Mouse (Mus musculus) hindbrain, embryonic 13.5 days (tissue): ENCODE results near the gene Plxdc2. TPM values are rescaled to one million over a fixed set of nuclear protein-coding genes. Genes with fewer than 3 reads are reported as not detected.
"Not testable (repeated sequence)": the region's sequence is repeated elsewhere in the genome, so short reads cannot be mapped to it uniquely, and the experiment has no call there.

Source experiments
- ATAC-seq: fragments of 200-750 bp; cut with Nextera tagmentation; 2 replicates; pipeline ENCODE4 v1.8.0; 2017; ENCODE audit warnings: moderate TSS enrichment; ENCODE audit not compliant: low FRiP score
- H3K27ac ChIP-seq: fragments of 300-500 bp; sonication (generic); 2 replicates; pipeline ENCODE4 v1.5.1; 2015; ENCODE audit warnings: inconsistent platforms, mild to moderate bottlenecking, moderate library complexity
- H3K27me3 ChIP-seq: fragments of 300-500 bp; sonication (generic); 2 replicates; pipeline ENCODE4 v1.6.1; 2015; ENCODE audit warnings: mild to moderate bottlenecking, inconsistent platforms
- H3K36me3 ChIP-seq: fragments of 300-500 bp; sonication (generic); 2 replicates; pipeline ENCODE4 v1.6.1; 2015; ENCODE audit warnings: mild to moderate bottlenecking, inconsistent platforms
- H3K4me1 ChIP-seq: fragments of 300-500 bp; sonication (generic); replicated peaks from 2 replicates; pipeline ENCODE4 v1.6.1; 2015; ENCODE audit warnings: inconsistent platforms
- H3K4me2 ChIP-seq: fragments of 300-500 bp; sonication (generic); 2 replicates; pipeline ENCODE4 v1.6.1; 2015; ENCODE audit warnings: inconsistent platforms, mild to moderate bottlenecking, moderate library complexity
- H3K4me3 ChIP-seq: fragments of 300-500 bp; sonication (generic); 2 replicates; pipeline ENCODE4 v1.5.1; 2015; ENCODE audit warnings: mild to moderate bottlenecking, inconsistent platforms
- H3K9ac ChIP-seq: fragments of 300-500 bp; sonication (generic); 2 replicates; pipeline ENCODE4 v1.6.1; 2015; ENCODE audit warnings: mild to moderate bottlenecking, inconsistent platforms
- H3K9me3 ChIP-seq: fragments of 300-500 bp; sonication (generic); 2 replicates; pipeline ENCODE4 v1.6.1; 2016; ENCODE audit warnings: inconsistent platforms
- WGBS: fragments of 180-500 bp; shearing (Covaris S2); methylation state at CpG from one replicate; pipeline ENCODE4 v1.1.7; 2015; 5-methylcytosine and 5-hydroxymethylcytosine counted together
- polyA plus RNA-seq: library from polyadenylated mRNA; unstranded; fragments of >200 nt; fragmentation: Nextera tagmentation; extraction: Ambion mirVana; gene quantifications from 2 replicates; pipeline ENCODE4 v1.2.1, GENCODE M21; 2015

The Plxdc2 gene
- polyA plus RNA-seq, 1 experiment from 2014 or later, result 23.2 TPM

- no peaks in the 10 kb centered on the region for H3K36me3 ChIP-seq
- 82% methylated on average over 6 of the region's 6 CpGs for WGBS
- H3K9ac ChIP-seq, result no peak overlapping the region
- no peaks in the 10 kb centered on the region for H3K9me3 ChIP-seq
- H3K4me3 ChIP-seq, result no peak overlapping the region
- no peaks in the 10 kb centered on the region for H3K27me3 ChIP-seq
- no peak overlapping the region for H3K27ac ChIP-seq
- ATAC-seq, result no peak
- H3K4me2 ChIP-seq, result no peak overlapping the region
- H3K4me1 ChIP-seq, result no peaks in the 10 kb centered on the region
Observed at GRCm38 (mm10) chr2:16709885-16710284, 353.8 kb downstream of the Plxdc2 start.

GRCm38 (mm10) chr2:16731033-16731432, 374.9 kb downstream of the Plxdc2 start:
- ATAC-seq, result no peak
- H3K9me3 ChIP-seq, result no peaks in the 10 kb centered on the region
- H3K27ac ChIP-seq, result no peak overlapping the region
- H3K9ac ChIP-seq, result no peak overlapping the region
- H3K4me1 ChIP-seq, result no peaks in the 10 kb centered on the region
- 90% methylated on average over 5 of the region's 5 CpGs for WGBS
- no peak overlapping the region for H3K4me3 ChIP-seq
- no peak overlapping the region for H3K4me2 ChIP-seq
- no peaks in the 10 kb centered on the region for H3K36me3 ChIP-seq
- no peaks in the 10 kb centered on the region for H3K27me3 ChIP-seq

GRCm38 (mm10) chr2:16734381-16734780, 378.3 kb downstream of the Plxdc2 start:
- Histone ChIP-seq H3K9ac (no peak overlapping the region), H3K27ac (no peak overlapping the region), H3K4me1 (no peaks in the 10 kb centered on the region), H3K27me3 (no peaks in the 10 kb centered on the region), H3K9me3 (no peaks in the 10 kb centered on the region), H3K36me3 (no peaks in the 10 kb centered on the region), H3K4me2 (no peak overlapping the region), H3K4me3 (no peak overlapping the region)
- no peak for ATAC-seq
- 98% methylated on average over 2 of the region's 2 CpGs for WGBS

GRCm38 (mm10) chr2:16738241-16738640, 382.1 kb downstream of the Plxdc2 start:
- H3K4me3 ChIP-seq, result no peak overlapping the region
- no peak overlapping the region for H3K9ac ChIP-seq
- H3K4me1 ChIP-seq, result no peaks in the 10 kb centered on the region
- H3K27me3 ChIP-seq, result no peaks in the 10 kb centered on the region
- no peak overlapping the region for H3K27ac ChIP-seq
- H3K9me3 ChIP-seq, result no peaks in the 10 kb centered on the region
- no peak for ATAC-seq
- WGBS, result 53% methylated on average over 8 of the region's 8 CpGs
- no peak overlapping the region for H3K4me2 ChIP-seq
- no peaks in the 10 kb centered on the region for H3K36me3 ChIP-seq

GRCm38 (mm10) chr2:16741813-16742212, 385.7 kb downstream of the Plxdc2 start:
- Histone ChIP-seq H3K9ac (no peak overlapping the region), H3K27ac (no peak overlapping the region), H3K9me3 (no peaks in the 10 kb centered on the region), H3K4me1 (no peaks in the 10 kb centered on the region), H3K4me2 (no peak overlapping the region), H3K36me3 (no peaks in the 10 kb centered on the region), H3K27me3 (no peaks in the 10 kb centered on the region), H3K4me3 (no peak overlapping the region)
- WGBS, result 44% methylated on average over 3 of the region's 3 CpGs
- no peak for ATAC-seq

- ATAC-seq, result no peak
- Histone ChIP-seq H3K9ac (no peak overlapping the region), H3K4me2 (no peak overlapping the region), H3K4me3 (no peak overlapping the region), H3K36me3 (no peaks in the 10 kb centered on the region), H3K4me1 (no peaks in the 10 kb centered on the region), H3K27me3 (no peaks in the 10 kb centered on the region), H3K27ac (no peak overlapping the region), H3K9me3 (no peaks in the 10 kb centered on the region)
- 61% methylated on average over 3 of the region's 3 CpGs for WGBS
Observed at GRCm38 (mm10) chr2:16743568-16743967, 387.5 kb downstream of the Plxdc2 start.

- Histone ChIP-seq H3K4me2 (no peak overlapping the region), H3K9me3 (no peaks in the 10 kb centered on the region), H3K36me3 (no peaks in the 10 kb centered on the region), H3K27me3 (no peaks in the 10 kb centered on the region), H3K4me3 (no peak overlapping the region), H3K4me1 (no peaks in the 10 kb centered on the region), H3K9ac (no peak overlapping the region), H3K27ac (0 out of 2 replicates have a peak overlapping the region, but pooled peaks have one; percentile 35)
- ATAC-seq, result peak; percentile 80
- WGBS, result 62% methylated on average over 4 of the region's 4 CpGs
Observed at GRCm38 (mm10) chr2:16749302-16749909, 393.3 kb downstream of the Plxdc2 start.

GRCm38 (mm10) chr2:16757158-16757557, 401.1 kb downstream of the Plxdc2 start:
- no peak overlapping the region for H3K9ac ChIP-seq
- no peaks in the 10 kb centered on the region for H3K27me3 ChIP-seq
- no peaks in the 10 kb centered on the region for H3K4me1 ChIP-seq
- ATAC-seq, result no peak
- H3K27ac ChIP-seq, result no peak overlapping the region
- H3K36me3 ChIP-seq, result no peaks in the 10 kb centered on the region
- no peaks in the 10 kb centered on the region for H3K9me3 ChIP-seq
- no peak overlapping the region for H3K4me3 ChIP-seq
- 85% methylated on average over 2 of the region's 2 CpGs for WGBS
- H3K4me2 ChIP-seq, result no peak overlapping the region

GRCm38 (mm10) chr2:16759766-16760165, 403.7 kb downstream of the Plxdc2 start:
- Histone ChIP-seq H3K4me3 (no peak overlapping the region), H3K4me1 (no peaks in the 10 kb centered on the region), H3K36me3 (no peaks in the 10 kb centered on the region), H3K27ac (no peak overlapping the region), H3K27me3 (no peaks in the 10 kb centered on the region), H3K4me2 (no peak overlapping the region), H3K9ac (no peak overlapping the region), H3K9me3 (no peaks in the 10 kb centered on the region)
- 96% methylated on average over 2 of the region's 2 CpGs for WGBS
- no peak for ATAC-seq

GRCm38 (mm10) chr2:16769149-16769548, 413.0 kb downstream of the Plxdc2 start:
- H3K9ac ChIP-seq, H3K27me3 ChIP-seq, H3K4me2 ChIP-seq, H3K9me3 ChIP-seq, H3K27ac ChIP-seq, H3K36me3 ChIP-seq, H3K4me1 ChIP-seq, ATAC-seq, H3K4me3 ChIP-seq: not testable (repeated sequence)
- WGBS, result 98% methylated on average over 5 of the region's 7 CpGs

- H3K4me2 ChIP-seq, result no peak overlapping the region
- WGBS, result 38% methylated on average over 1 of the region's 1 CpGs
- peaks cover 9% of the 10 kb centered on the region for H3K4me1 ChIP-seq
- H3K9me3 ChIP-seq, result no peaks in the 10 kb centered on the region
- no peaks in the 10 kb centered on the region for H3K36me3 ChIP-seq
- no peaks in the 10 kb centered on the region for H3K27me3 ChIP-seq
- 0 out of 2 replicates have a peak overlapping the region, but pooled peaks have one; percentile 50 for H3K27ac ChIP-seq
- no peak overlapping the region for H3K4me3 ChIP-seq
- H3K9ac ChIP-seq, result no peak overlapping the region
- ATAC-seq, result 0 out of 2 replicates have a peak, but pooled peaks have one; percentile 32
Observed at GRCm38 (mm10) chr2:16773398-16774113, 417.5 kb downstream of the Plxdc2 start.

- Histone ChIP-seq H3K4me1 (peaks cover 9% of the 10 kb centered on the region), H3K4me3 (no peak overlapping the region), H3K9ac (no peak overlapping the region), H3K9me3 (no peaks in the 10 kb centered on the region), H3K27ac (0 out of 2 replicates have a peak overlapping the region, but pooled peaks have one; percentile 50), H3K27me3 (no peaks in the 10 kb centered on the region), H3K4me2 (no peak overlapping the region), H3K36me3 (no peaks in the 10 kb centered on the region)
- WGBS, result 66% methylated on average over 3 of the region's 3 CpGs
- ATAC-seq, result 0 out of 2 replicates have a peak, but pooled peaks have one; percentile 24
Observed at GRCm38 (mm10) chr2:16774114-16774433, 418.0 kb downstream of the Plxdc2 start.

- no peak overlapping the region for H3K4me3 ChIP-seq
- H3K9me3 ChIP-seq, result no peaks in the 10 kb centered on the region
- no peak for ATAC-seq
- H3K4me1 ChIP-seq, result no peaks in the 10 kb centered on the region
- no peaks in the 10 kb centered on the region for H3K36me3 ChIP-seq
- H3K4me2 ChIP-seq, result no peak overlapping the region
- H3K9ac ChIP-seq, result no peak overlapping the region
- H3K27ac ChIP-seq, result no peak overlapping the region
- H3K27me3 ChIP-seq, result no peaks in the 10 kb centered on the region
Observed at GRCm38 (mm10) chr2:16795283-16795682, 439.2 kb downstream of the Plxdc2 start.
